In the genomic region with DNA sequence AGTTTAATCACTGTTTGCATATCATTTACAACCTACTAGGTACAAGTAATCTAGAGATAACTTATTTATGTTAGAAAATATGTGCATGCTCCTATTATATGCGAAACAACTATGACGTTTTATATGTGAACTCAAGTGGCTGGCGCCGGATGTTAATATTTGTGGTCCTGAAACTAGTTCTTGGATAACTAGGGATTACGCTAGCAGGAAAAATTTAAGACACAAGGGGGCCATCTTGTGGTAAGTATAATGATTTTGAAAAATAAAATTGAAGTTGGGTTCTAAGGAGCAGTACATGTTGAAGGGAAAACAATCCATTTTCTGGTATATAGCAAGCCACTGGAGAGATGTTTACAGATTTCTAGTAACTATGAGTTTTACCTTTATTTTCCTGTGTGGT, we compare ENCODE assay signal across 10 mouse cellular contexts. TPM values are rescaled to one million over a fixed set of nuclear protein-coding genes. Genes with fewer than 3 reads are reported as not detected.
A peak's percentile ranks its signal among the peaks of the same experiment; 100 is the strongest.
DNase-seq lines count a peak whose midpoint lies in the region; ATAC-seq and TF ChIP-seq lines count a peak whose summit lies in the region.
"Had no signal": no experiment of that assay in that cellular context is flagged by ENCODE, and none has a peak within 500 bp of the region (broad histone marks: within the 10 kb centered on the region; RNA-seq: fewer than 3 reads in every experiment).

No protein-coding gene starts in this region.

- peak overlapping the region; percentile 63 for H3K4me2 ChIP-seq in lung, embryonic 16.5 days (ENCODE audit: low read depth, low read length)
- H3K4me2 ChIP-seq in limb, embryonic 11.5 days (ENCODE audit: low read depth, severe bottlenecking), result peak overlapping the region; percentile 64; the same call in 1 of the 2 replicates
- peak overlapping the region; percentile 73 for H3K4me2 ChIP-seq in stomach, embryonic 15.5 days

- H3K27ac ChIP-seq in lung, embryonic 16.5 days (ENCODE audit: low read length), result no peak overlapping the region
- H3K27ac ChIP-seq in limb, embryonic 11.5 days (replicated peaks; ENCODE audit: low read depth, low read length), result no peak overlapping the region
- H3K27ac ChIP-seq in stomach, embryonic 15.5 days, result no peak overlapping the region

- H3K36me3 ChIP-seq in lung, embryonic 16.5 days (ENCODE audit: control insufficient read depth, insufficient read depth, low read length), result peaks cover 16% of the 10 kb centered on the region
- H3K36me3 ChIP-seq in limb, embryonic 11.5 days (ENCODE audit: control insufficient read depth, insufficient read depth, low read length), result peaks cover 4% of the 10 kb centered on the region; the same call in 1 of the 2 replicates
- H3K36me3 ChIP-seq in stomach, embryonic 15.5 days, result peaks cover 5% of the 10 kb centered on the region; the same call in 1 of the 2 replicates

- H3K27me3 ChIP-seq in lung, embryonic 16.5 days (ENCODE audit: control insufficient read depth, insufficient read depth, low read depth, low read length), result no peaks in the 10 kb centered on the region
- H3K27me3 ChIP-seq in limb, embryonic 11.5 days (ENCODE audit: control insufficient read depth, insufficient read depth, low read length), result no peaks in the 10 kb centered on the region
- no peaks in the 10 kb centered on the region for H3K27me3 ChIP-seq in stomach, embryonic 15.5 days (replicated peaks)

- peak overlapping the region; percentile 3 for H3K4me3 ChIP-seq in lung, embryonic 16.5 days (ENCODE audit: low read length)
- H3K4me3 ChIP-seq in lung, adult 2 months (replicated peaks; ENCODE audit: extremely low read depth, low read depth, low read length), result no peak overlapping the region
- no peak overlapping the region for H3K4me3 ChIP-seq in limb, embryonic 11.5 days (ENCODE audit: low read depth, low read length)
- peak overlapping the region; percentile 13; the same call in 1 of the 2 replicates for H3K4me3 ChIP-seq in stomach, embryonic 15.5 days (replicated peaks)

- WGBS in lung, embryonic 16.5 days, result 24% methylated on average over 5 of the region's 5 CpGs
- WGBS in lung, adult 2 months, result 30% methylated on average over 5 of the region's 5 CpGs
- WGBS in limb, embryonic 11.5 days, result 72% methylated on average over 5 of the region's 5 CpGs
- WGBS in stomach, embryonic 15.5 days, result 37% methylated on average over 5 of the region's 5 CpGs

- no peak overlapping the region for H3K9ac ChIP-seq in lung, embryonic 16.5 days (ENCODE audit: low read length)
- no peak overlapping the region for H3K9ac ChIP-seq in limb, embryonic 11.5 days (ENCODE audit: low read length)
- no peak overlapping the region for H3K9ac ChIP-seq in stomach, embryonic 15.5 days

- no peak for ATAC-seq in lung, embryonic 16.5 days (ENCODE audit: low read depth)
- no peak for ATAC-seq in limb, embryonic 11.5 days (ENCODE audit: insufficient number of reproducible peaks, low FRiP score, low TSS enrichment, low read depth)
- no peak for ATAC-seq in stomach, embryonic 15.5 days (ENCODE audit: insufficient read depth, low FRiP score, low read depth)

- peaks cover 7% of the 10 kb centered on the region for H3K4me1 ChIP-seq in lung, embryonic 16.5 days (replicated peaks; ENCODE audit: control insufficient read depth, insufficient read depth, low read length)
- H3K4me1 ChIP-seq in lung, adult 2 months (ENCODE audit: control insufficient read depth, insufficient read depth, low read length), result peaks cover 2% of the 10 kb centered on the region; the same call in 1 of the 2 replicates
- 0 out of 2 replicates have a peak, but pooled peaks cover 5% of the 10 kb centered on the region for H3K4me1 ChIP-seq in limb, embryonic 11.5 days (ENCODE audit: control insufficient read depth, insufficient read depth, low read length)
- H3K4me1 ChIP-seq in stomach, embryonic 15.5 days, result peaks cover 7% of the 10 kb centered on the region

- no peaks in the 10 kb centered on the region for H3K9me3 ChIP-seq in lung, embryonic 16.5 days (ENCODE audit: control insufficient read depth, low read length)
- no peaks in the 10 kb centered on the region for H3K9me3 ChIP-seq in limb, embryonic 11.5 days (ENCODE audit: control insufficient read depth, low read length)
- H3K9me3 ChIP-seq in stomach, embryonic 15.5 days, result no peaks in the 10 kb centered on the region

- TF ChIP-seq CTCF in lung, adult 2 months (IDR thresholded peaks at IDR 0.05; ENCODE audit: insufficient read depth, low read length), result no peak

- peak; percentile 40 for DNase-seq in embryo, embryonic 10.5 days (ENCODE audit: low spot score)
- no peak for DNase-seq in embryo, embryonic 10 days (ENCODE audit: low spot score)
- no peak for DNase-seq in lung, adult 2 months
- no peak for DNase-seq in limb, embryonic 11.5 days (ENCODE audit: low spot score)
- DNase-seq in thymus, postnatal 25 days, result no peak
- no peak for DNase-seq in frontal cortex, postnatal 14 days (ENCODE audit: low spot score in 2 of 2)
- DNase-seq: cerebellum, adult 11 months; right cerebral cortex, postnatal 25 days had no signal

- no peak for TF ChIP-seq POLR2A in lung, adult 2 months (IDR thresholded peaks at IDR 0.05; ENCODE audit: borderline replicate concordance, extremely low read depth, low read depth, low read length)

RNA-seq across cellular contexts. Expression of a gene that starts 1.4 kb away (rescaled TPM):
- 8.3 and 8.5 TPM in 2 replicates for polyA plus RNA-seq in lung, embryonic 16.5 days (2015; fragmentation: Nextera tagmentation; extraction: Ambion mirVana)
- 0.27 and 0.58 TPM in 2 replicates for polyA plus RNA-seq in lung, adult 2 months (2012; rRNA removed)
- polyA plus RNA-seq in limb, embryonic 11.5 days (2014; fragmentation: Nextera tagmentation; extraction: Ambion mirVana), result 11.4 and 14.1 TPM in 2 replicates
- polyA plus RNA-seq in stomach, embryonic 15.5 days (2015; fragmentation: Nextera tagmentation; extraction: Ambion mirVana), result 7.2 and 8.1 TPM in 2 replicates

RNA-seq across cellular contexts. Expression of a gene that starts 1.6 kb away (rescaled TPM):
- 55.7 and 63.3 TPM in 2 replicates for polyA plus RNA-seq in lung, embryonic 16.5 days (2015; fragmentation: Nextera tagmentation; extraction: Ambion mirVana)
- polyA plus RNA-seq in lung, adult 2 months (2012; rRNA removed), result 0.93 and 2.1 TPM in 2 replicates
- 78.8 and 86.4 TPM in 2 replicates for polyA plus RNA-seq in limb, embryonic 11.5 days (2014; fragmentation: Nextera tagmentation; extraction: Ambion mirVana)
- polyA plus RNA-seq in stomach, embryonic 15.5 days (2015; fragmentation: Nextera tagmentation; extraction: Ambion mirVana), result 50.9 and 55.5 TPM in 2 replicates

RNA-seq across cellular contexts. Expression of a gene that starts 55.6 kb away (rescaled TPM):
- polyA plus RNA-seq in lung, embryonic 16.5 days (2015; fragmentation: Nextera tagmentation; extraction: Ambion mirVana), result 10.3 and 11.3 TPM in 2 replicates
- 2.5 and 5.8 TPM in 2 replicates for polyA plus RNA-seq in lung, adult 2 months (2012; rRNA removed)
- 16.6 and 17.1 TPM in 2 replicates for polyA plus RNA-seq in limb, embryonic 11.5 days (2014; fragmentation: Nextera tagmentation; extraction: Ambion mirVana)
- polyA plus RNA-seq in stomach, embryonic 15.5 days (2015; fragmentation: Nextera tagmentation; extraction: Ambion mirVana), result 32.0 and 32.2 TPM in 2 replicates

Comparison
In these comparisons a context has a peak if more than half of its experiments do, and no peak if none do; other contexts are left out.
1. H3K4me3 ChIP-seq: peak in lung, embryonic 16.5 days (single experiment) and stomach, embryonic 15.5 days (single experiment); none in lung, adult 2 months (single experiment) and limb, embryonic 11.5 days (single experiment).
2. RNA of a gene that starts 1.6 kb away (polyA plus RNA-seq): 78.8 to 86.4 TPM in limb, embryonic 11.5 days, 55.7 to 63.3 TPM in lung, embryonic 16.5 days and 50.9 to 55.5 TPM in stomach, embryonic 15.5 days; 0.93 to 2.1 TPM in lung, adult 2 months; every median in the first group is over 10 times any median in the second.
3. Peak in every context shown above with its lines, with median percentiles within 50 percentile points of each other: H3K4me2 ChIP-seq.